Mouse (Mus musculus): ENCODE measurements around the gene Vmn1r62. TPM values are rescaled to one million over a fixed set of nuclear protein-coding genes. Genes with fewer than 3 reads are reported as not detected.
"Not testable (repeated sequence)": the region's sequence is repeated elsewhere in the genome, so short reads cannot be mapped to it uniquely, and the experiment has no call there.

The Vmn1r62 gene
- total RNA-seq (2021): not detected
- long read RNA-seq, experiment 1: 0 reads
- long read RNA-seq, experiment 2: 0 reads

GRCm38 (mm10) chr7:5673331-5673730, at the start of gene Vmn1r62:
Gene Vmn1r62, plus strand, starts transcription at chr7:5673631.
- intact Hi-C loops (cut with DNase I); DNase-seq (ENCODE audit: low spot score in 2 of 2): not testable (repeated sequence)

Other genes starting within 250 kb of the Vmn1r62 start
- not detected for gene Vmn1r59, start 216.9 kb upstream of the Vmn1r62 start, total RNA-seq (2021)
- not detected for gene Vmn2r28, start 179.7 kb upstream of the Vmn1r62 start, total RNA-seq (2021)
- gene Vmn1r60, start 126.3 kb upstream of the Vmn1r62 start, total RNA-seq (2021): not detected
- gene Vmn1r61, start 60.3 kb upstream of the Vmn1r62 start, total RNA-seq (2021): not detected
- gene Vmn1r63, start 131.8 kb downstream of the Vmn1r62 start, total RNA-seq (2021): not detected
- gene Vmn1r64, start 210.9 kb downstream of the Vmn1r62 start, total RNA-seq (2021): not detected

Measured in left cerebral cortex, postnatal 14 days (tissue).